Mouse (Mus musculus): Measurements from ENCODE around the gene BC005537. TPM values are rescaled to one million over a fixed set of nuclear protein-coding genes. Genes with fewer than 3 reads are reported as not detected.
"Not testable (repeated sequence)": the region's sequence is repeated elsewhere in the genome, so short reads cannot be mapped to it uniquely, and the experiment has no call there.

BC005537 gene
- polyA plus RNA-seq (2016; fragmentation: Nextera tagmentation; extraction: Ambion mirVana): 10.2 and 11.2 TPM in 2 replicates

GRCm38 (mm10) chr13:24801308-24801921 is at the start of gene BC005537:
Gene BC005537 (plus strand): TSS chr13:24801657.
- WGBS: under 1% methylated on average over 74 of the region's 74 CpGs
- peak; percentile 77 for DNase-seq (ENCODE audit: low spot score)
- Histone ChIP-seq H3K36me3 (replicated peaks) (peaks cover 19% of the 10 kb centered on the region), H3K4me1 (peaks cover 35% of the 10 kb centered on the region), H3K27me3 (replicated peaks; ENCODE audit: low read depth, poor library complexity, severe bottlenecking) (no peaks in the 10 kb centered on the region), H3K9me3 (no peaks in the 10 kb centered on the region), H3K27ac (replicated peaks) (peak within 1 kb of the TSS; percentile 97), H3K4me3 (peak within 1 kb of the TSS; percentile 99)

GRCm38 (mm10) chr13:24756756-24757155 is 44.7 kb upstream of the BC005537 start:
- H3K36me3 ChIP-seq (replicated peaks): peaks cover 83% of the 10 kb centered on the region
- DNase-seq (ENCODE audit: low spot score): no peak
- H3K27me3 ChIP-seq (replicated peaks; ENCODE audit: low read depth, poor library complexity, severe bottlenecking): no peaks in the 10 kb centered on the region
- no peak overlapping the region for H3K4me3 ChIP-seq
- 95% methylated on average over 3 of the region's 3 CpGs for WGBS
- H3K4me1 ChIP-seq: peaks cover 15% of the 10 kb centered on the region
- H3K27ac ChIP-seq (replicated peaks): no peak overlapping the region
- H3K9me3 ChIP-seq: no peaks in the 10 kb centered on the region

GRCm38 (mm10) chr13:24757820-24758564 is 43.5 kb upstream of the BC005537 start:
- H3K4me1 ChIP-seq: peaks cover 21% of the 10 kb centered on the region

DNA sequence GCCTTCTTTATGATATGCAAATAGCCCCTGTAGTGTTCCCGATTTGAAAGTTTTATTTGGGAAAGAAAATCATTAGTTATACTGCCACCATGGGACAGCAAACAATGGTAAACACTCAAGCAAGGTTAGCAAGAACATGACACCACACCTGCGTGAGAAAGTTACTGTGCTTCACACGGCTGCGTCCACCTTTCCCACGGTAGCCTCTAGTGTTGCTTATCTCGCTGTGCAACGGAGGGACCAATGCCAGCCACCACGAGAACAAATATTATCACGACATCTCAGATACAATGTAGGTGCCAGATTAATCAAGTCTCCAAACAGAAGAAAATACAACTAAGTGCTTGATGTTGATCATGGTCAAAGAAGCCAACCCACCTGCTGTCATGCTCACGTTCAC is 42.0 kb upstream of the BC005537 start:
- Histone ChIP-seq H3K36me3 (replicated peaks) (peaks cover 56% of the 10 kb centered on the region), H3K4me1 (peaks cover 21% of the 10 kb centered on the region), H3K27me3 (replicated peaks; ENCODE audit: low read depth, poor library complexity, severe bottlenecking) (no peaks in the 10 kb centered on the region), H3K4me3 (no peak overlapping the region), H3K27ac (replicated peaks) (no peak overlapping the region), H3K9me3 (no peaks in the 10 kb centered on the region)
- 94% methylated on average over 10 of the region's 10 CpGs for WGBS
- no peak for DNase-seq (ENCODE audit: low spot score)

More at GRCm38 (mm10) chr13:24757820-24758564, 43.5 kb upstream of the BC005537 start:
- H3K27me3 ChIP-seq (replicated peaks; ENCODE audit: low read depth, poor library complexity, severe bottlenecking): no peaks in the 10 kb centered on the region
- H3K4me3 ChIP-seq: no peak overlapping the region
- H3K36me3 ChIP-seq (replicated peaks): peaks cover 71% of the 10 kb centered on the region
- WGBS: 89% methylated on average over 12 of the region's 12 CpGs
- H3K27ac ChIP-seq (replicated peaks): no peak overlapping the region
- H3K9me3 ChIP-seq: no peaks in the 10 kb centered on the region
- DNase-seq (ENCODE audit: low spot score): no peak

GRCm38 (mm10) chr13:24760351-24760870 is 41.0 kb upstream of the BC005537 start:
- H3K4me3 ChIP-seq: peak overlapping the region; percentile 90
- DNase-seq (ENCODE audit: low spot score): no peak
- no peaks in the 10 kb centered on the region for H3K9me3 ChIP-seq
- 77% methylated on average over 5 of the region's 5 CpGs for WGBS
- peaks cover 46% of the 10 kb centered on the region for H3K36me3 ChIP-seq (replicated peaks)
- H3K27ac ChIP-seq (replicated peaks): peak overlapping the region; percentile 99; the same call in 1 of the 2 replicates
- H3K4me1 ChIP-seq: peaks cover 21% of the 10 kb centered on the region
- no peaks in the 10 kb centered on the region for H3K27me3 ChIP-seq (replicated peaks; ENCODE audit: low read depth, poor library complexity, severe bottlenecking)

DNA sequence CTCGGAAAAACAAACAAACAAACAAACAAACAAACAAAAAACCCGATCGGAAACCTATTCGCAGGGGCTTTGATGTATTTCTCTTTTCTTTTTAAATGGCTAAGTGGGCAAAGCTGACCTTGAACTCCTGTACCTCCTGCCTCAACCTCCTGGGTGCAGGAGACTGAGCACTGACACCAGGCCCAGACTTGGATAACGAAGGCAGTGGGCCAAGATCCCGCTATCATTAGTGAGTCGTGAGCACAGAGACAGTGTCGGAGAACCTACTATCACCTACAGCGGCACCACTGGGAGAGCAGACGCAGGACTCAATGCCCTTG is 40.4 kb upstream of the BC005537 start:
- Histone ChIP-seq H3K4me1 (peaks cover 21% of the 10 kb centered on the region), H3K27ac (replicated peaks) (peak overlapping the region; percentile 99), H3K36me3 (replicated peaks) (peaks cover 40% of the 10 kb centered on the region), H3K27me3 (replicated peaks; ENCODE audit: low read depth, poor library complexity, severe bottlenecking) (no peaks in the 10 kb centered on the region), H3K9me3 (no peaks in the 10 kb centered on the region), H3K4me3 (peak overlapping the region; percentile 90)
- DNase-seq (ENCODE audit: low spot score): no peak
- 10% methylated on average over 10 of the region's 10 CpGs for WGBS

DNA sequence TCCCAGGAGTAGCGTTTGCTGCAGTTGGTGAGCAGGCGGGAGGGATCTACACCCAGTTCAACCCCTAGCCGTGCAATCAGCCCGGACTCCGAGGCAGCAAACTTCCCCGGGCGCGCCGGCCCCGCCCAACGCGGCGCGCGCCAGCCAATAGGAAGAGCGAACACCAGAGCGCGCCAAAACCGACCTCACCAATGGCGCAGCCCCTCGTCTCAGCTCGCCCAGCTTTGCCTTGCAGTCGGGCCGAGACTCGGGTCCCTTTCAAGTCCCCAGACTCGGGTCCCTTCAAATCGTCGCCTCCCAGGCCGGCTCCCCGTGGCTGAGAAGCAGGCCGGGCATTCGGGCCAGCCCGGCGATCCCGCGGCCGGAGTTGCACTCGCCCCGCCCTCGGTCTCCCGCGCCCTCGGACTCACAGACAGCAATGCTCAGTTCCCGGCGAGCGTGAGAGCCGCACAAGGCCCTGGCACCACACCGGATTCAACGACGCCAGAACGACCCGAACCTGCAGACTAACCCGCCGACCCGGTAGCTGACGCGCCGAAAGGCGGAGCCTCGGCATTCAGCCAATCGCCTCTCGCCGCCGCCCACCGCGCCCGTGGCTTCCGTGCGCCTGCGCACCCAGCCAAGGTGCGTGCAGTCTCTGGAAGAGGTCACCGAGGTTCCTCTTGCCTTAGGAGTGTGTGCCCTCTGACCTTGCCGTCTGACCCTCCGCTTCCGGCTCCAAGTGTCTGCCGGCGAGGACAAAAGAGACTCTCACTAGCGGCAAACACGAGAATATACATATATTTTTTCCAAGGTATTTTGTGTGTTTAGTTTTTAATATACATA is 39.8 kb upstream of the BC005537 start, which contains the start of gene Gmnn:
Gmnn (minus strand) TSS at position 521 of the 825 bp plus-strand sequence.
- no peaks in the 10 kb centered on the region for H3K9me3 ChIP-seq
- under 1% methylated on average over 79 of the region's 79 CpGs for WGBS

DNA sequence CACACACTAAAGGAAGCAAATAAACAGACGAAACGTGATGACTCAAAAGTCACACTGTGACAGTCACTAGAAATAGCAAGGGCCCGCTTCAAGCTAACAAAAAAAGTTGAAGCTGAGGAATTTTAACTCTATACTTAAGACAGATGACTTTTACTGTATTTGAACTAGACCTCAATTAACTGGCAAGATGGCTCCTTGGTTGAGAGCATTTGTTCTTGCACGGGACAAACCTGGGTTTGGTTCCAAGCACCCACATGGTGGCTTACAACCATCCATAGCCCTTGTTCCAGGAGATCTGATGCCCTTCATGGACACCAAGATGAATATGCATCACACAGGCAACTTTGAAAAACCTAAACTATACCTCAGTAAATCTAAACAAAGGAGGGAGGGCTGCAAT is 39.2 kb upstream of the BC005537 start:
- peak overlapping the region; percentile 99 for H3K27ac ChIP-seq (replicated peaks)
- H3K27me3 ChIP-seq (replicated peaks; ENCODE audit: low read depth, poor library complexity, severe bottlenecking): no peaks in the 10 kb centered on the region
- H3K4me1 ChIP-seq: peaks cover 21% of the 10 kb centered on the region
- H3K36me3 ChIP-seq (replicated peaks): peaks cover 28% of the 10 kb centered on the region
- 44% methylated on average over 4 of the region's 4 CpGs for WGBS
- DNase-seq (ENCODE audit: low spot score): no peak
- no peaks in the 10 kb centered on the region for H3K9me3 ChIP-seq
- H3K4me3 ChIP-seq: peak overlapping the region; percentile 90

More for the DNA sequence above, 39.8 kb upstream of the BC005537 start, which contains the start of gene Gmnn:
- peak within 1 kb of the TSS; percentile 99 for H3K27ac ChIP-seq (replicated peaks)
- H3K36me3 ChIP-seq (replicated peaks): peaks cover 34% of the 10 kb centered on the region
- no peaks in the 10 kb centered on the region for H3K27me3 ChIP-seq (replicated peaks; ENCODE audit: low read depth, poor library complexity, severe bottlenecking)
- peak within 1 kb of the TSS; percentile 90 for H3K4me3 ChIP-seq
- DNase-seq (ENCODE audit: low spot score): peak; percentile 94
- peaks cover 21% of the 10 kb centered on the region for H3K4me1 ChIP-seq

- H3K36me3 ChIP-seq (replicated peaks): not testable (repeated sequence)
These were observed 33.6 kb upstream of the BC005537 start for GRCm38 (mm10) chr13:24767809-24768208.

DNA sequence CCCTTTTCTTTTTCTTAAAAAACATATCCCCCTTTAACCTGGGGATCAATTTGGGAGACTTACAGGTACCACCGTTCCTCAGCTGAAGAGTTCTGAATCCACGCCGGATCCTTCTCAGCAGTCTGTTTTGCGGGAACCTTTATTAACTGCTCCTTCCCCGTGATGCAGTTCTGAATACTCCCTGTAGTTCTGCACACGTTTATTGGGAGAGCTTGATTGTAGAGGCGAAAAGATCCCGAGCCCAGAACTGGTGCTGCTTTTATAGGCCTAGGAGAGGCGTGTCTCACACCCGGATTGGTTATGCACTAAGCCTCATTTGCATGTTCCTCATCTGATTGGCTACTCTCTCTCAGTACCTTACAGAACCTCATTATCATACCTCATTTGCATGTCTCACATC is 30.0 kb upstream of the BC005537 start:
- H3K4me3 ChIP-seq; H3K4me1 ChIP-seq; DNase-seq (ENCODE audit: low spot score); H3K27me3 ChIP-seq (replicated peaks; ENCODE audit: low read depth, poor library complexity, severe bottlenecking); H3K36me3 ChIP-seq (replicated peaks); H3K9me3 ChIP-seq; H3K27ac ChIP-seq (replicated peaks): not testable (repeated sequence)
- WGBS: 95% methylated on average over 10 of the region's 10 CpGs

More at GRCm38 (mm10) chr13:24767809-24768208, 33.6 kb upstream of the BC005537 start:
- WGBS: 63% methylated on average over 4 of the region's 4 CpGs
- not testable (repeated sequence) for H3K27ac ChIP-seq (replicated peaks); H3K4me3 ChIP-seq; DNase-seq (ENCODE audit: low spot score); H3K9me3 ChIP-seq; H3K27me3 ChIP-seq (replicated peaks; ENCODE audit: low read depth, poor library complexity, severe bottlenecking); H3K4me1 ChIP-seq

GRCm38 (mm10) chr13:24776146-24776844 is 25.2 kb upstream of the BC005537 start:
- Histone ChIP-seq H3K27ac (replicated peaks) (no peak overlapping the region), H3K36me3 (replicated peaks) (no peaks in the 10 kb centered on the region), H3K4me1 (no peaks in the 10 kb centered on the region), H3K4me3 (no peak overlapping the region), H3K9me3 (no peaks in the 10 kb centered on the region), H3K27me3 (replicated peaks; ENCODE audit: low read depth, poor library complexity, severe bottlenecking) (no peaks in the 10 kb centered on the region)
- DNase-seq (ENCODE audit: low spot score): peak; percentile 39
- WGBS: 54% methylated on average over 7 of the region's 7 CpGs

GRCm38 (mm10) chr13:24778026-24778425 is 23.4 kb upstream of the BC005537 start:
- Histone ChIP-seq H3K36me3 (replicated peaks) (no peaks in the 10 kb centered on the region), H3K27me3 (replicated peaks; ENCODE audit: low read depth, poor library complexity, severe bottlenecking) (no peaks in the 10 kb centered on the region), H3K27ac (replicated peaks) (no peak overlapping the region), H3K9me3 (no peaks in the 10 kb centered on the region), H3K4me1 (no peaks in the 10 kb centered on the region), H3K4me3 (no peak overlapping the region)
- 82% methylated on average over 2 of the region's 2 CpGs for WGBS
- no peak for DNase-seq (ENCODE audit: low spot score)
